Mouse (Mus musculus): ENCODE results near the gene Uba6. TPM values are rescaled to one million over a fixed set of nuclear protein-coding genes. Genes with fewer than 3 reads are reported as not detected.

The Uba6 gene
- 0.36 and 0.82 TPM in 2 replicates for polyA plus RNA-seq (2012; ENCODE audit: low replicate concordance)

DNA sequence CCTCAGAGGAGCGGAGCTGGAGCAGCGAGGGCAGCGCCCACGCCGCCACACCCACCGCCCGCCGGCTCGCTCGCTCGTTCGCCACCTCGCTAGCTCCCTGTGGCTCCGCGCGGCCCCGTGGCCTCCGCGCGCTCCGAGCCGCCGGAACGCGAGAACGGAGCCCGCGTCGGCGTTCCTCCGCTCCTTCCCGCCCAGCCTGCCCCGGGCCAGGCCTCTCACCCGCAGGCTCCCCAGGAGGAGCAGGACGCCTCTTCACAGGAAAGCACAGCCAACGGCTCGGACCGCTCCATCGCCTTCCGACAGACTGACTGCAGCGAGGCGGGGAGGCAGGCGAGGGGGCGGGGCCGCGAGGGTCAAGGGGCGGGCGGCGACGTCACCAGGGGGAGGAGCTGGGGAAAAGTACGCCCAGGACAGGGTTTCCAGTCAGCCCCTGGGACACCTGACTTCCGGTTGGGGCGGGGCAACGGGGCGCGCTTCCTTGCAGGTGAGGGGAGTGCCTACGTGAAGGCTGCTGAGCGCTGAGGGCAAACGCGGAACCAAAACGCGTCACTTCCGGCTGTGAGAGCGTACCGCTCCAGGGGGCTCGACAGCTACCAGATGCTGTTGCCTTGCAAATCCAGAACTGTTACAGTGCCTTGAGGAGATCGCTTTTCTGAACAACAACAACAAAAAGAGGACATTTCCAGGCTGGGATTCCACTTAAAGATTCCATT lies at the start of gene Uba6:
Uba6 (minus strand) TSS at position 355 of the 713 bp plus-strand sequence.

DNA sequence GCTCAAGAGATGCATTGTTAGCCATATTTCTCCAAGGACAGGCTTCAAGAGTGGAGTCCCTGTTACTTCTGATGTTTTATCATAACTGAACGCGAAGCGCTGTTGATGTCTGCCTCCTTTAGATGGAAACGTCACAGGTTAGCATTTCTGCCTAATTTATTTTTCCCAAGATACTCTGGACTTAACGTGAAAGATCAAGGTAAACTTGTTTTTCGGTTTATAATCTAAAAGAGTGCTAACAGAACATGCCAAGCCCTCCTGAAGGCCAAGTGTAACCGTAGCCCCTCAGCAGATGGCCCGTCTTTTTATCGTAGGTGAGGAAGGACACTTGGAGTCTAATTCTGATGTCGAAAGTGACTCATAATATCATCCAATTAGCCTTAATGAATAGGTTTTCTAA lies 25.2 kb upstream of the Uba6 start, which contains the start of gene Gnrhr:
Gnrhr (minus strand) TSS at position 101 of the 400 bp plus-strand sequence.

DNA sequence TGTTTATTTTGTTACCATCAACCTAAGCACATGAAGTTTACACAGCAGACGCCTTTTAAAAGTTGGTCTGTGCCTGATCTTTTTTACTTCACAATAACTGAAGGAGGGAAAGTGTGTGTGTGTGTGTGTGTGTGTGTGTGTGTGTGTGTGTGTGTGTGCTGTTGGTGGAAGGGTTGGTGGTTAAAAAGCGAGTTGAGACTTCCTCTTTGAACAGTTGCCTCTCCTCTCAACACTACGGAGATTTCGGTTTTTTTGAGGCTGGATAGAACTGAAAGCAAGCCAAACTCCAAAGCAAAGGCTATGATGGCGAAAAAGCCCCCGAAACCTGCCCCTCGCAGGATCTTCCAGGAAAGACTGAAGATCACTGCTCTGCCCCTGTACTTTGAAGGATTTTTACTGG lies 101.1 kb downstream of the Uba6 start, which contains the start of gene Stap1:
Stap1 (plus strand) TSS at position 209 of the 400 bp plus-strand sequence.

DNA sequence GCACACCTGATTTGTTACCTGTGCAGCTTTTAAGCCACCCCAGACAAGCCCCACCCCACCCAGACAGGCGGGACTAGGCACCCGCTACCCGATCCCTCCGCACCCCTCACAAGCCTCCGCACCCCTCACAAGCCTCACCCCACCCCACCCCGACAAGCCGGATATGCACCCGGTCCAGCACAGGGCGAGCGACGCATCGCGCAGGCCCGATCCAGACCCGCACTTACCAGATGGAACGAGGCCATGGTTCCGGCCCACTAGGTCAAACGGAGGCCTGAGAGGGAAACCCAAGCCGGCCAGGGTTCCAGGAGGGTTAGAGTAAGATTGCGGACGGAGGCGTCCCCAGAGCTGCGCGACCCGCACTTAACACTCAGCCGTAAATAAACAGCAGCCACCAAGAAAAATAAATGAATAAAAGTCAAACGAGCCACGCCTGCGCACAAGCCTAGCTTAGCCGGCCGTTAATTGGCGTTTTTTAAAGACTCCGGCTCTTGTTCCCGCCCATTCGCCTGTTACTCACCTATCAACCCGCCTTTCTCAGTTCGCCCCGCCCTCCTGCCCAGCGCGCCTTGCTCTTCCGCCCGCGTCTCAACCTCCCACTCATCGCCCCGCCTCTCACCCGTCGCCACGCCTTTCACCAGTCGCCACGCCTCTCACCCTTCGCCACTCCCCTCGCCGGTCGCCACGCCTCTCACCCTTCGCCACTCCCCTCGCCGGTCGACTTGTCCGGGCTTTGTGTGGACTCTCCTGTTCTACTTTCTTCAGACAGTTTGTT lies 107.3 kb downstream of the Uba6 start, which contains the start of gene Cenpc1:
Cenpc1 (minus strand) TSS at position 483 of the 775 bp plus-strand sequence.

Other genes with a start within 250 kb of the Uba6 start
- gene Cenpc1, start 107.2 kb downstream of the Uba6 start, polyA plus RNA-seq (2012; ENCODE audit: low replicate concordance) = 1.5 and 19.1 TPM in 2 replicates
- 0.90 TPM in 1 of 2 replicates, not detected in the other for gene Stap1, start 101.1 kb downstream of the Uba6 start, polyA plus RNA-seq (2012; ENCODE audit: low replicate concordance)
- gene Gnrhr, start 25.1 kb upstream of the Uba6 start, polyA plus RNA-seq (2012; ENCODE audit: low replicate concordance) = not detected in 2 replicates
- gene Tmprss11c, start 116.5 kb upstream of the Uba6 start, polyA plus RNA-seq (2012; ENCODE audit: low replicate concordance) = not detected in 2 replicates
- 0.08 TPM in 1 of 2 replicates, not detected in the other for gene Tmprss11d, start 200.6 kb upstream of the Uba6 start, polyA plus RNA-seq (2012; ENCODE audit: low replicate concordance)

Measured in leukemia stem cell, adult 10-12 weeks (primary cell).